Mouse (Mus musculus) embryonic facial prominence, embryonic 13.5 days (tissue): Measurements from ENCODE around the gene Gm10382. TPM values are rescaled to one million over a fixed set of nuclear protein-coding genes. Genes with fewer than 3 reads are reported as not detected.
A peak's percentile ranks its signal among the peaks of the same experiment; 100 is the strongest.
"Not testable (repeated sequence)": the region's sequence is repeated elsewhere in the genome, so short reads cannot be mapped to it uniquely, and the experiment has no call there.

ENCODE experiments used
- ATAC-seq: fragments of 200-750 bp; cut with Nextera tagmentation; 2 replicates; pipeline ENCODE4 v1.8.0; 2017; ENCODE audit warnings: low read depth; ENCODE audit not compliant: insufficient number of reproducible peaks, insufficient read depth, low FRiP score, low TSS enrichment
- H3K27ac ChIP-seq: fragments of 300-500 bp; sonication (generic); 2 replicates; pipeline ENCODE4 v1.5.1; 2015; ENCODE audit warnings: moderate library complexity, mild to moderate bottlenecking, inconsistent platforms
- H3K27me3 ChIP-seq: fragments of 300-500 bp; sonication (generic); 2 replicates; pipeline ENCODE4 v1.6.1; 2015; ENCODE audit warnings: mild to moderate bottlenecking, inconsistent platforms
- H3K36me3 ChIP-seq: fragments of 300-500 bp; sonication (generic); 2 replicates; pipeline ENCODE4 v1.6.1; 2015; ENCODE audit warnings: mild to moderate bottlenecking, inconsistent platforms
- H3K4me1 ChIP-seq: fragments of 300-500 bp; sonication (generic); 2 replicates; pipeline ENCODE4 v1.6.1; 2015; ENCODE audit warnings: inconsistent platforms
- H3K4me2 ChIP-seq: fragments of 300-500 bp; sonication (generic); 2 replicates; pipeline ENCODE4 v1.6.1; 2015; ENCODE audit warnings: moderate library complexity, mild to moderate bottlenecking, inconsistent platforms
- H3K4me3 ChIP-seq: fragments of 300-500 bp; sonication (generic); 2 replicates; pipeline ENCODE4 v1.5.1; 2015; ENCODE audit warnings: mild to moderate bottlenecking, inconsistent platforms
- H3K9ac ChIP-seq: fragments of 300-500 bp; sonication (generic); 2 replicates; pipeline ENCODE4 v1.6.1; 2015; ENCODE audit warnings: mild to moderate bottlenecking, inconsistent platforms
- H3K9me3 ChIP-seq: fragments of 300-500 bp; sonication (generic); 2 replicates; pipeline ENCODE4 v1.6.1; 2016; ENCODE audit warnings: inconsistent platforms
- whole genome bisulfite sequencing: fragments of 180-500 bp; shearing (Covaris S2); methylation state at CpG from one replicate; pipeline ENCODE4 v1.1.7; 2015; ENCODE audit warnings: mixed read lengths; 5-methylcytosine and 5-hydroxymethylcytosine counted together
- polyA plus RNA-seq: library from polyadenylated mRNA; unstranded; fragments of >200 nt; fragmentation: Nextera tagmentation; extraction: Ambion mirVana; gene quantifications from 2 replicates; pipeline ENCODE4 v1.2.1, GENCODE M21; 2015

Gene Gm10382
- polyA plus RNA-seq, 1 experiment from 2014 or later = 0.34 TPM

DNA sequence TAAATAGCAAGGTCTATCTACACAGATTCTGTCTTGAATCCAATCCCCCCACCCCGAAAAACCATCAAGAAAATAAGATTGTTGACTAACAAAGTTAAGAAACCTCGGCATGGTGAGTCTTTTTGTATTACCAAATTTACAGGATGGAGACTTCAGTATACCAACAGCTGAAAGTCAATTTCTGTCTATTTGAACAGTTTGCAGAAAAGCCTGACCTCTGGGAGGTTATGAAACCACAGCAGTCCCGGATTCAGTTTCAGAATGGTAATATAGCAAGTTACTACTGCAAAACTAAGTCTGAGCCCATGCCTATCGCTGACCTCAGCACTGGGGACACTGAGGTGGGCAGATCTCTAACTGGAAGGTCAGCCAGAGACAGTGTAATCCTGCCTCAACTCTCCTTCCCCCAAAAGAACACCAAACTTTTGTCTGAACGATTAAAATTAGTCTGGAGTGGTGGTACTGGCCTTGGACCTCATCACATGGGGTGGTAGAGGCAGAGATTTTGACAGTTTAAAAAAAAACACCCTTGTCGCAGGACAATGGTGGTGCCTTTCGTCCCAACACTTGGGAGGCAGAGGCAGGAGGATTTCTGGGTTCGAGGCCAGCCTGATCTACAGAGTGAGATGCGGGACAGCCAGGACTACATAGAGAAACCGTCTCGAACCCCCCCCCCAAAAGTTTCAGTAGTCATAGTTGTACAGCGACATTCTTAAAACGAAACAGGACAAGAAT lies 597 bp upstream of the Gm10382 start:
- Histone ChIP-seq H3K4me2 (peak overlapping the region; percentile 95), H3K9ac (peak overlapping the region; percentile 100), H3K9me3 (no peaks in the 10 kb centered on the region), H3K36me3 (peaks cover 18% of the 10 kb centered on the region), H3K4me1 (peaks cover 39% of the 10 kb centered on the region), H3K27ac (peak overlapping the region; percentile 94), H3K27me3 (no peaks in the 10 kb centered on the region), H3K4me3 (peak overlapping the region; percentile 100)
- ATAC-seq = no peak
- WGBS = 23% methylated on average over 13 of the region's 13 CpGs

GRCm38 (mm10) chr5:125389579-125390441 lies 688 bp downstream of the Gm10382 start, which contains the start of gene Ubc:
Gene Ubc, minus strand, starts transcription at chr5:125390202.
- Histone ChIP-seq H3K27me3 (no peaks in the 10 kb centered on the region), H3K27ac (peak within 1 kb of the TSS; percentile 98), H3K4me2 (peak within 1 kb of the TSS; percentile 95), H3K4me1 (peaks cover 48% of the 10 kb centered on the region), H3K36me3 (peaks cover 13% of the 10 kb centered on the region), H3K9ac (peak within 1 kb of the TSS; percentile 100), H3K4me3 (peak within 1 kb of the TSS; percentile 100), H3K9me3 (no peaks in the 10 kb centered on the region)
- WGBS = under 1% methylated on average over 68 of the region's 69 CpGs
- ATAC-seq = peak; percentile 60; the same call in 1 of the 2 replicates

DNA sequence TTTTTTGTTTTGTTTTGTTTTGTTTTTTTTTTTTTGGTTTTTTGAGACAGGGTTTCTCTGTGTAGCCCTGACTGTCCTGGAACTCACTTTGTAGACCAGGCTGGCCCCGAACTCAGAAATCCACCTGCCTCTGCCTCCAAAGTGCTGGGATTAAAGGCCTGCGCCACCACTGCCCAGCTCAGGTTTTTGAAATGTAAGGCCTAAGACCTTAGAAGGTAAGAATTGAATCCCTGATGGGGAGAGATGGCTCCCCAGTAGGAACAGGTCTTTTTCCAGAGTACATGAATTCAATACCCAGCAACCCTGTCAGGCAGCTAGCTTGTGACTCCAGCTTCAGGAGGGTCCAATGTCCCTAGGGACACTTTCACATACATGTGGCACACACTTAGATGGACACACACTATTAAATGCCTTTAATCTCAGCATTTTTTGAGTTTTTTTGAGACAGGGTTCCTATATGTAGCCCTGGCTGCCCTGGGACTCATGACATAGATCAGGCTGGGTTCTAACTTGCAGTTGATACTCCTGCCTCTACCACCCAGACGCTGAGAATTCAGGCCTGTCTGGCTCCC lies 1.9 kb downstream of the Gm10382 start:
- peaks cover under 1% of the 10 kb centered on the region for H3K36me3 ChIP-seq
- H3K27ac ChIP-seq = peak overlapping the region; percentile 98; the same call in 1 of the 2 replicates
- no peak overlapping the region for H3K4me3 ChIP-seq
- H3K9ac ChIP-seq = no peak overlapping the region
- H3K9me3 ChIP-seq = no peaks in the 10 kb centered on the region
- no peaks in the 10 kb centered on the region for H3K27me3 ChIP-seq
- 88% methylated on average over 3 of the region's 3 CpGs for WGBS
- ATAC-seq = no peak
- H3K4me2 ChIP-seq = no peak overlapping the region
- peaks cover 42% of the 10 kb centered on the region for H3K4me1 ChIP-seq

DNA sequence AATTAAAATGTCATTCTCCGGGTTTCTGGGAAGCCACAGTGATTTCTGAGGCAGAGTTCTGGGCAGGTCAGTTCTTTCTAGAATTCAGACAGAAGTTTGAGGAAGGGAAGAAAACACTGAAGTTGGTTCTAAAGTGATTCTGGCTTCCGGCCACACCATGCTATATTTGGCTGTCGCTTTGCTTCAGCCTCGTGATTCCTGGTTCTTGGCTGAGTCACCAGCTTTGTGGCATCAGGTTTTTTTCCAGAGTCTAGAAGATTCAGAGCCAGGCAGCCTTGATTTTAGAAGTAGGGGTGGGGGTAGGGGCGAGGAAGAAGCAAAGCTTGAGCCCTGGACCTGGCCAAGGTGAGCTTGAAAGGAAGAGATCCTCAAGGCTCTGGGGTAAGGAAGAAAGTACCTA lies 2.5 kb downstream of the Gm10382 start:
- Histone ChIP-seq H3K4me2 (no peak overlapping the region), H3K36me3 (no peaks in the 10 kb centered on the region), H3K27me3 (no peaks in the 10 kb centered on the region), H3K9ac (no peak overlapping the region), H3K27ac (peak overlapping the region; percentile 98; the same call in 1 of the 2 replicates), H3K9me3 (no peaks in the 10 kb centered on the region), H3K4me3 (no peak overlapping the region), H3K4me1 (peaks cover 42% of the 10 kb centered on the region)
- WGBS = 78% methylated on average over 5 of the region's 5 CpGs
- no peak for ATAC-seq

DNA sequence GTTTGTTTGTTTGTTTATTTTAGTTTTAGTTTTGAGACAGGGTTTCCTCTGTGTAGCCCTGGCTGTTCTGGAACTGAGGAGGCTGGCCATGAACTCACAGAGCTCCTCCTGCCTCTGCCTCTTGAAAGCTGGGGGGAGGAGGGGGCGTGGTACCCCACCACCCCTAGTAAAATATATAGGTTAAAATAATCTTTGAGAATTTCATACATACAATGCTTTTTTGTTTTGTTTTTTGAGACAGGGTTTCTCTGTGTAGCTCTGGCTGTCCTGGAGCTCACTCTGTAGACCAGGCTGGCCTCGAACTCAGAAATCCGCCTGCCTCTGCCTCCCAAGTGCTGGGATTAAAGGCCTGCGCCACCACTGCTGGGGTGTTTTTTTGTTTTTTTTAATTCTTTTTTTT lies 3.1 kb downstream of the Gm10382 start:
- not testable (repeated sequence) for ATAC-seq, H3K4me3 ChIP-seq, H3K36me3 ChIP-seq, H3K4me2 ChIP-seq, H3K27me3 ChIP-seq, H3K9ac ChIP-seq, H3K9me3 ChIP-seq
- WGBS = 90% methylated on average over 4 of the region's 4 CpGs
- peaks cover 42% of the 10 kb centered on the region for H3K4me1 ChIP-seq
- peak overlapping the region; percentile 98 for H3K27ac ChIP-seq

DNA sequence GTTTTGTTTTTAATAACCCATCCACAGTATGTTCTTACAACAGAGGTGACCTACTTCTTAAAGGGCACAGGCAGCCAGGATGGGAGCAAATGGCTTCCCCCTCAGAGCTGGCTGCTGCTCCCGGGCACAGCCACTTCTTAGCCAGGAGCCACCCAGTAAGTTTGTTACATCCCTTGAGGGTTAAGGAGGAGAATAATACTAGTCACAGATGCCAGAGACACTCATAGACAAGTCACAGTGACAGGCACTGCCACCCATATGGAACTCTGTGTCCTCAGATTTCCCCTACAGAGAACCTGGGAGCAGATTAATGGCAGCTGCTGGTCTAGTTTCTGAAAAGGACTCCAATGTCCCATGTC lies 3.5 kb downstream of the Gm10382 start:
- Histone ChIP-seq H3K4me1 (peaks cover 42% of the 10 kb centered on the region), H3K27me3 (no peaks in the 10 kb centered on the region), H3K4me3 (peak overlapping the region; percentile 45), H3K27ac (peak overlapping the region; percentile 98), H3K4me2 (peak overlapping the region; percentile 71), H3K36me3 (no peaks in the 10 kb centered on the region), H3K9ac (peak overlapping the region; percentile 76; the same call in 1 of the 2 replicates), H3K9me3 (no peaks in the 10 kb centered on the region)
- 18% methylated on average over 1 of the region's 1 CpGs for WGBS
- no peak for ATAC-seq

- peak overlapping the region; percentile 76 for H3K9ac ChIP-seq
- peaks cover 40% of the 10 kb centered on the region for H3K4me1 ChIP-seq
- H3K4me2 ChIP-seq = peak overlapping the region; percentile 71
- ATAC-seq = peak; percentile 92
- no peaks in the 10 kb centered on the region for H3K9me3 ChIP-seq
- peak overlapping the region; percentile 45 for H3K4me3 ChIP-seq
- WGBS = under 1% methylated on average over 20 of the region's 20 CpGs
- peak overlapping the region; percentile 98 for H3K27ac ChIP-seq
- no peaks in the 10 kb centered on the region for H3K36me3 ChIP-seq
- H3K27me3 ChIP-seq = no peaks in the 10 kb centered on the region
These were observed 4.0 kb downstream of the Gm10382 start for GRCm38 (mm10) chr5:125392977-125393621.

DNA sequence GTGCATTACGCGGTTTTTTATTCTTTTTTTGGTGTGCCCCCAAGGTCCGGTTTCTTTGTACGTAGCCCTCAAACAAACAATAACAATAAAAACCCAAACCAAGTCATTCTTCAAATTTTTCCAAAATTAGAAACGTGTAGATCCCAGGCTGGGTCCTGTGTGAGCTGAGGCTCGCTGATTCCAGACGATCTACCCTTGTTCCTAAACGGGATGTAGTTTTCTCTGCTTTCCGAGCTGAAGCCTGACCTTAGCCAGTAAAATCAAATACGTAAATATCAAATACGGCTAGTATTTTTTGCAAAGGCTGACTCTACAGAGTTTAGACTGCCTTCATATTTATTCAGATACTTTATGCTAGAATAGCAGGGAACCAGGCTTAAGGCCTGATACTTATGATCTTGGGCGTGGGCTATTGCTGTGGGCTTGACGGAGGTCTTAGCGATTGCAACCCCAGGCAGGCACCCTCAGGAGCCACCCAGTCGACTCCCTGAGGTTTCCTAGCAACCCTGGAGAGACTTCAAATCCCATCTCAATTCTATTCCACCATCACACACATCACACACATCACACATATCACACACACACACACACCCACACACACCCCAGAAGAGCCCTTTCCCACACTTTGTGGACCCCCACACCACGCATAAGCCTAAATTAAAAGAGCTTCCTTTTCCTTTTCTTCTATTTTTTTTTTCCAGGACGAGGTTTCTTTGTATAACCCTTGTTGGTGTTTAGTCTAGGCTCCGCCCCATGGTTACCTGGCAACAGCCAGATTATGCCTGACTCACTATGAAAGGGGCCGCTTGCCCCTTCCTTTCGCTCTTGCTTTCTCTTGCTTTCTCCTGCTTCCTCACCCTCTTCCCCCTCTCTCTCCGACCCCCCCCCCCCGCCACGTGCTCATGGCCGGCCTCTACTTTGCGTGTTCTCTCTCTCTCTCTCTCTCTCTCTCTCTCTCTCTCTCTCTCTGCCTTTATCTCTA lies 4.8 kb downstream of the Gm10382 start:
- 7% methylated on average over 23 of the region's 25 CpGs for WGBS
- peak; percentile 43; the same call in 1 of the 2 replicates for ATAC-seq
- H3K9ac ChIP-seq = peak overlapping the region; percentile 76

GRCm38 (mm10) chr5:125395008-125395407 lies 5.9 kb downstream of the Gm10382 start:
- Histone ChIP-seq H3K4me3 (peak overlapping the region; percentile 45; the same call in 1 of the 2 replicates), H3K27me3 (no peaks in the 10 kb centered on the region), H3K9ac (0 out of 2 replicates have a peak overlapping the region, but pooled peaks have one; percentile 76), H3K36me3 (no peaks in the 10 kb centered on the region), H3K27ac (peak overlapping the region; percentile 98), H3K4me2 (peak overlapping the region; percentile 71), H3K4me1 (peaks cover 33% of the 10 kb centered on the region), H3K9me3 (no peaks in the 10 kb centered on the region)
- ATAC-seq = no peak
- whole genome bisulfite sequencing = 48% methylated on average over 3 of the region's 3 CpGs

More for the DNA sequence above, 4.8 kb downstream of the Gm10382 start:
- Histone ChIP-seq H3K4me3 (peak overlapping the region; percentile 45), H3K36me3 (no peaks in the 10 kb centered on the region), H3K4me1 (peaks cover 33% of the 10 kb centered on the region), H3K27me3 (no peaks in the 10 kb centered on the region), H3K4me2 (peak overlapping the region; percentile 71), H3K27ac (peak overlapping the region; percentile 98), H3K9me3 (no peaks in the 10 kb centered on the region)

GRCm38 (mm10) chr5:125400903-125401302 lies 11.8 kb downstream of the Gm10382 start:
- Histone ChIP-seq H3K4me2 (no peak overlapping the region), H3K9me3 (no peaks in the 10 kb centered on the region), H3K4me1 (peaks cover 3% of the 10 kb centered on the region), H3K27me3 (no peaks in the 10 kb centered on the region), H3K9ac (no peak overlapping the region), H3K36me3 (no peaks in the 10 kb centered on the region), H3K27ac (no peak overlapping the region), H3K4me3 (no peak overlapping the region)
- no peak for ATAC-seq
- 46% methylated on average over 7 of the region's 7 CpGs for WGBS
